Mouse (Mus musculus): ENCODE data around the gene Casp4.

DNA sequence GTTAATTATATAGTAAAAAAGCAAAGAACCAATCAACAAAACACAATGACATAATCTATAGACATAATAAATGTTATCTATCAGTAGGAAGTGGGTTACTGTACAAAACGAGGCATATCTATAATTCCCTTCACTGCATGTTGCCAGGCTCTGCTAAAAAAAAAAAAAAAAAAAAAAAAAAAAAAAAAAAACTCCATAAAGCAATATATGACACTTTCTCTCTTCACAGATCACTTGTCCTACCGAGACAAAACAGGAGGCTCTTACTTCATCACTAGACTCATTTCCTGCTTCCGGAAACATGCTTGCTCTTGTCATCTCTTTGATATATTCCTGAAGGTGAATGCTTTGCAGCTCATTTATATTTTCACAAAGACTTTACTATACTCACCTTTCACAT is 19.6 kb downstream of the Casp4 start:
- TF ChIP-seq CTCF (IDR thresholded peaks at IDR 0.05; ENCODE audit: low read depth): no peak
- TF ChIP-seq EP300 (IDR thresholded peaks at IDR 0.05; ENCODE audit: low read depth): no peak

Measured in heart, postnatal 0 days (tissue).